Mouse (Mus musculus): Measurements from ENCODE around the gene Gars. TPM values are rescaled to one million over a fixed set of nuclear protein-coding genes. Genes with fewer than 3 reads are reported as not detected.
A peak's percentile ranks its signal among the peaks of the same experiment; 100 is the strongest.

The Gars gene
- polyA plus RNA-seq, 1 experiment from 2014 or later = 142 TPM

- Histone ChIP-seq H3K4me1 (ENCODE audit: control insufficient read depth, insufficient read depth, low read length) (no peaks in the 10 kb centered on the region), H3K36me3 (ENCODE audit: control insufficient read depth, insufficient read depth, low read length) (no peaks in the 10 kb centered on the region), H3K9ac (ENCODE audit: low read depth, low read length) (no peak overlapping the region), H3K27ac (replicated peaks; ENCODE audit: low read depth, low read length) (no peak overlapping the region), H3K27me3 (replicated peaks; ENCODE audit: control insufficient read depth, insufficient read depth, low read length) (no peaks in the 10 kb centered on the region), H3K4me3 (ENCODE audit: low read depth, low read length) (no peak overlapping the region), H3K9me3 (ENCODE audit: control insufficient read depth, low read length) (no peaks in the 10 kb centered on the region), H3K4me2 (ENCODE audit: low read depth, low read length) (peak overlapping the region; percentile 25; the same call in 1 of the 2 replicates)
- WGBS = 22% methylated on average over 15 of the region's 15 CpGs
- DNase-seq (ENCODE audit: low spot score) = peak; percentile 94
- ATAC-seq (ENCODE audit: low read depth) = peak; percentile 89
These were observed 20.9 kb upstream of the Gars start for GRCm38 (mm10) chr6:55016710-55017583.

- no peak overlapping the region for H3K27ac ChIP-seq (replicated peaks; ENCODE audit: low read depth, low read length)
- no peaks in the 10 kb centered on the region for H3K9me3 ChIP-seq (ENCODE audit: control insufficient read depth, low read length)
- no peak overlapping the region for H3K9ac ChIP-seq (ENCODE audit: low read depth, low read length)
- H3K4me2 ChIP-seq (ENCODE audit: low read depth, low read length) = no peak overlapping the region
- no peaks in the 10 kb centered on the region for H3K36me3 ChIP-seq (ENCODE audit: control insufficient read depth, insufficient read depth, low read length)
- no peaks in the 10 kb centered on the region for H3K4me1 ChIP-seq (ENCODE audit: control insufficient read depth, insufficient read depth, low read length)
- H3K4me3 ChIP-seq (ENCODE audit: low read depth, low read length) = no peak overlapping the region
- no peak for ATAC-seq (ENCODE audit: low read depth)
- DNase-seq (ENCODE audit: low spot score) = no peak
- H3K27me3 ChIP-seq (replicated peaks; ENCODE audit: control insufficient read depth, insufficient read depth, low read length) = no peaks in the 10 kb centered on the region
- 75% methylated on average over 2 of the region's 2 CpGs for WGBS
These were observed 19.4 kb upstream of the Gars start for GRCm38 (mm10) chr6:55018417-55018816.

DNA sequence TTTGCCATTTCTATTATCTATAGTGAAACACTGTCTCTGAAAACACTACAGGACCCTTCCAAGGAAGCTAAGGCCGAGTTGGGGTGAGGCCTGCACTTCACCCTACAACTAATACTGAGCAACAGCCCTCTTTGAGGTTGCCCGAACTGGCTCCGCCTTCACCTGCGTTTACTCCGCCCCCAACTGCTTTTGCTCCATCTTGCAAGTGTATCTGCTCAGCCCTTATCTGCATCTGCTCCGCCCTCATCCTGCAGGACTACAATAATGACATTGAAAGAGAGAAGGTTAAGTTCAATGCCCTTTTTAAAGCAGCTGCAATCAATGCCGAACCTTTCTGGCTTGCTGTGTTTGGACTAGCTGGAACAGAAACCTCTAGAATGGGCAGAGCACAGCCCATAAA, 16.0 kb upstream of the Gars start:
- WGBS = 84% methylated on average over 7 of the region's 7 CpGs
- no peaks in the 10 kb centered on the region for H3K9me3 ChIP-seq (ENCODE audit: control insufficient read depth, low read length)
- no peak overlapping the region for H3K9ac ChIP-seq (ENCODE audit: low read depth, low read length)
- DNase-seq (ENCODE audit: low spot score) = no peak
- H3K4me2 ChIP-seq (ENCODE audit: low read depth, low read length) = no peak overlapping the region
- H3K27ac ChIP-seq (replicated peaks; ENCODE audit: low read depth, low read length) = no peak overlapping the region
- no peak overlapping the region for H3K4me3 ChIP-seq (ENCODE audit: low read depth, low read length)
- no peaks in the 10 kb centered on the region for H3K27me3 ChIP-seq (replicated peaks; ENCODE audit: control insufficient read depth, insufficient read depth, low read length)
- ATAC-seq (ENCODE audit: low read depth) = no peak
- H3K4me1 ChIP-seq (ENCODE audit: control insufficient read depth, insufficient read depth, low read length) = no peaks in the 10 kb centered on the region
- no peaks in the 10 kb centered on the region for H3K36me3 ChIP-seq (ENCODE audit: control insufficient read depth, insufficient read depth, low read length)

GRCm38 (mm10) chr6:55027642-55028041, 10.2 kb upstream of the Gars start:
- H3K27ac ChIP-seq (replicated peaks; ENCODE audit: low read depth, low read length) = no peak overlapping the region
- H3K4me2 ChIP-seq (ENCODE audit: low read depth, low read length) = no peak overlapping the region
- no peak for ATAC-seq (ENCODE audit: low read depth)
- H3K9ac ChIP-seq (ENCODE audit: low read depth, low read length) = no peak overlapping the region
- DNase-seq (ENCODE audit: low spot score) = no peak
- no peaks in the 10 kb centered on the region for H3K9me3 ChIP-seq (ENCODE audit: control insufficient read depth, low read length)
- H3K27me3 ChIP-seq (replicated peaks; ENCODE audit: control insufficient read depth, insufficient read depth, low read length) = no peaks in the 10 kb centered on the region
- H3K36me3 ChIP-seq (ENCODE audit: control insufficient read depth, insufficient read depth, low read length) = no peaks in the 10 kb centered on the region
- no peaks in the 10 kb centered on the region for H3K4me1 ChIP-seq (ENCODE audit: control insufficient read depth, insufficient read depth, low read length)
- H3K4me3 ChIP-seq (ENCODE audit: low read depth, low read length) = no peak overlapping the region
- WGBS = 66% methylated on average over 2 of the region's 2 CpGs

GRCm38 (mm10) chr6:55036731-55037130, 1.1 kb upstream of the Gars start:
- H3K9me3 ChIP-seq (ENCODE audit: control insufficient read depth, low read length) = no peaks in the 10 kb centered on the region
- H3K9ac ChIP-seq (ENCODE audit: low read depth, low read length) = no peak overlapping the region
- WGBS = 89% methylated on average over 4 of the region's 4 CpGs
- no peak for ATAC-seq (ENCODE audit: low read depth)
- peaks cover 9% of the 10 kb centered on the region for H3K4me1 ChIP-seq (ENCODE audit: control insufficient read depth, insufficient read depth, low read length)
- no peaks in the 10 kb centered on the region for H3K27me3 ChIP-seq (replicated peaks; ENCODE audit: control insufficient read depth, insufficient read depth, low read length)
- H3K4me3 ChIP-seq (ENCODE audit: low read depth, low read length) = no peak overlapping the region
- H3K36me3 ChIP-seq (ENCODE audit: control insufficient read depth, insufficient read depth, low read length) = no peaks in the 10 kb centered on the region
- DNase-seq (ENCODE audit: low spot score) = no peak
- no peak overlapping the region for H3K4me2 ChIP-seq (ENCODE audit: low read depth, low read length)
- no peak overlapping the region for H3K27ac ChIP-seq (replicated peaks; ENCODE audit: low read depth, low read length)

DNA sequence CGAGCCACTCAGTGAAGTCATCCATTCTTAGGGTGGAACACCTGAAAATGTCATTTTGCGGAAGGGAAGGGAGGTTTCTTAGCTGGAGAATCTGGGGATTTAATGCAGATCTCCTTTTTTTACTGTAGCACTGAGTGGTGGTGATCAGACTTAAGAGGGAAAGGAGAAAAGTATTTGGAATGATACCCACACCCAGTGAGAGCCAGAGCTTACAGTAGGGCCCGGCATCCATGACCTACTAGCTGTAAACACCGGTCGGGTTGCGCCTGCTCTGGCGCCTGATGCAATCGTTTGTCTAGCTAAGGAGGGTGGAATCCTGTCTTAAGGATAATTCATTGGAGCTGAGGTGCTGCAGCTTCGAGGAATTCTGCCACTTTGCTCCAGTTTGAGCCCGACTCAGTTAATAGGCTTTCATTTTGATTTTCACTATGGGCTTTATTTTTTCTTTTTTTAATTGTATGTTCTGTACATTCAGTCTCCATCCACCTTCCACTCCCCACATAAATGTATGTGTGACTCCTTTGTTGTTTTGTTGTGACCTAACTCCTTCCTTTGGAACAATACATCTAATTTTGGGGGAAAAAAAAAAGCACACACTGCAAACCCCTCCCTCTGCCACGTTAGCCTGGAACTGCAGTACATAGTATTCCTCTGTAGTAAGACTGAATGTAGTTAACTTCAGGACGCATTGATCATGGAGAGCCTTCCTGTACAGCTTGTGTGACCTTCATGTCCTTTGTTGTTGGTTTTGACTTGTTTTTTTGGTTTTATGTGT, 1.1 kb downstream of the Gars start:
- H3K4me3 ChIP-seq (ENCODE audit: low read depth, low read length) = peak overlapping the region; percentile 94
- H3K27ac ChIP-seq (replicated peaks; ENCODE audit: low read depth, low read length) = peak overlapping the region; percentile 93
- H3K9me3 ChIP-seq (ENCODE audit: control insufficient read depth, low read length) = no peaks in the 10 kb centered on the region
- ATAC-seq (ENCODE audit: low read depth) = 0 out of 2 replicates have a peak, but pooled peaks have one; percentile 27
- peaks cover 9% of the 10 kb centered on the region for H3K4me1 ChIP-seq (ENCODE audit: control insufficient read depth, insufficient read depth, low read length)
- no peaks in the 10 kb centered on the region for H3K27me3 ChIP-seq (replicated peaks; ENCODE audit: control insufficient read depth, insufficient read depth, low read length)
- WGBS = 3% methylated on average over 12 of the region's 12 CpGs
- peak overlapping the region; percentile 93 for H3K9ac ChIP-seq (ENCODE audit: low read depth, low read length)
- DNase-seq (ENCODE audit: low spot score) = peak; percentile 41
- peak overlapping the region; percentile 77 for H3K4me2 ChIP-seq (ENCODE audit: low read depth, low read length)
- no peaks in the 10 kb centered on the region for H3K36me3 ChIP-seq (ENCODE audit: control insufficient read depth, insufficient read depth, low read length)

DNA sequence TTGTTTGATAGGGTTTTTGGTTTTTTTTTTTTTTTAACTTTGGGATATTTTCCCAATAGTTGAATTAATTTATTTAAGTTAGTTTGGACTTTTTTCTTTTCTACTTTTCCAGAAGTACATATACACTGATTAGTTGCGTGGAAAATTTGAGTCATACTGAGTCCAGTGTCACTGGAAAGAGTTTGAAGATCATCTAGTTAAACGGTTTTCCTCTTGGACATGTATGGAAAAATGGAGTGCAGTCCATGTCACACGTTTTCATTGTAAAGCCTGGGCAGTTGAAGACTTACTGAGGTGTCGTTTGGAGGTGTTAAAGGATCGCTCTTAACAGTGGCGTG, 1.6 kb downstream of the Gars start:
- WGBS = 80% methylated on average over 6 of the region's 6 CpGs

GRCm38 (mm10) chr6:55040031-55040430, 2.2 kb downstream of the Gars start:
- Histone ChIP-seq H3K4me2 (ENCODE audit: low read depth, low read length) (peak overlapping the region; percentile 77; the same call in 1 of the 2 replicates), H3K27me3 (replicated peaks; ENCODE audit: control insufficient read depth, insufficient read depth, low read length) (no peaks in the 10 kb centered on the region), H3K9me3 (ENCODE audit: control insufficient read depth, low read length) (no peaks in the 10 kb centered on the region), H3K36me3 (ENCODE audit: control insufficient read depth, insufficient read depth, low read length) (no peaks in the 10 kb centered on the region), H3K4me1 (ENCODE audit: control insufficient read depth, insufficient read depth, low read length) (peaks cover 9% of the 10 kb centered on the region), H3K4me3 (ENCODE audit: low read depth, low read length) (no peak overlapping the region), H3K9ac (ENCODE audit: low read depth, low read length) (no peak overlapping the region), H3K27ac (replicated peaks; ENCODE audit: low read depth, low read length) (no peak overlapping the region)
- ATAC-seq (ENCODE audit: low read depth) = no peak
- WGBS = 68% methylated on average over 1 of the region's 1 CpGs
- no peak for DNase-seq (ENCODE audit: low spot score)

More for the DNA sequence above, 1.6 kb downstream of the Gars start:
- no peaks in the 10 kb centered on the region for H3K9me3 ChIP-seq (ENCODE audit: control insufficient read depth, low read length)
- peak overlapping the region; percentile 77 for H3K4me2 ChIP-seq (ENCODE audit: low read depth, low read length)
- no peaks in the 10 kb centered on the region for H3K27me3 ChIP-seq (replicated peaks; ENCODE audit: control insufficient read depth, insufficient read depth, low read length)
- DNase-seq (ENCODE audit: low spot score) (no peak), ATAC-seq (ENCODE audit: low read depth) (no peak)
- H3K27ac ChIP-seq (replicated peaks; ENCODE audit: low read depth, low read length) = no peak overlapping the region
- peak overlapping the region; percentile 94; the same call in 1 of the 2 replicates for H3K4me3 ChIP-seq (ENCODE audit: low read depth, low read length)
- peaks cover 9% of the 10 kb centered on the region for H3K4me1 ChIP-seq (ENCODE audit: control insufficient read depth, insufficient read depth, low read length)
- no peaks in the 10 kb centered on the region for H3K36me3 ChIP-seq (ENCODE audit: control insufficient read depth, insufficient read depth, low read length)
- H3K9ac ChIP-seq (ENCODE audit: low read depth, low read length) = no peak overlapping the region
